Mouse (Mus musculus) left cerebral cortex, postnatal 25 days (tissue): ENCODE measurements around the gene Hif3a. TPM values are rescaled to one million over a fixed set of nuclear protein-coding genes. Genes with fewer than 3 reads are reported as not detected.

Source experiments
- DNase-seq, 2 experiments: peaks; one replicate each; pipeline ENCODE4 v3.0.0; 2022; ENCODE audit warnings: low spot score in 2 of 2, mixed read lengths in 1 of 2
- intact Hi-C: fragments of 180-260 bp; cut with DNase I; formaldehyde crosslinking; loops from one replicate; pipeline ENCODE4 v1.15.1; 2025
- total RNA-seq, 2 experiments: library from RNA; stranded (reverse); gene quantifications; 2 replicates each; pipeline ENCODE4 v1.2.3; 2021

Hif3a gene
- total RNA-seq, 2 experiments from 2014 or later = 5.3 to 8.5 TPM

GRCm38 (mm10) chr7:17026710-17027587, 35.3 kb downstream of the Hif3a start:
- peak in 1 of 2 experiments; percentile 81 for DNase-seq
- intact Hi-C loops = loop anchor here (1.0 kb wide), 2 partner anchors 10 to 33 kb away; no protein-coding TSS in a partner anchor

GRCm38 (mm10) chr7:17025896-17026622, 36.2 kb downstream of the Hif3a start:
- DNase-seq = peak in 1 of 2 experiments; percentile 39
- intact Hi-C loops = no loop called here

- intact Hi-C loops = no loop called here
- no peak for DNase-seq
These were observed 36.7 kb downstream of the Hif3a start for GRCm38 (mm10) chr7:17025505-17025894.

GRCm38 (mm10) chr7:17024814-17025504, 37.3 kb downstream of the Hif3a start:
- DNase-seq = peak in 1 of 2 experiments; percentile 8
- intact Hi-C loops = no loop called here

- intact Hi-C loops = no loop called here
- no peak for DNase-seq
These were observed 38.1 kb downstream of the Hif3a start for GRCm38 (mm10) chr7:17024141-17024540.

GRCm38 (mm10) chr7:17023701-17024100, 38.5 kb downstream of the Hif3a start:
- intact Hi-C loops = no loop called here

GRCm38 (mm10) chr7:17022176-17022575, 40.1 kb downstream of the Hif3a start:
- intact Hi-C loops = no loop called here
- DNase-seq = no peak

More at GRCm38 (mm10) chr7:17023701-17024100, 38.5 kb downstream of the Hif3a start:
- no peak for DNase-seq

GRCm38 (mm10) chr7:17019426-17020166, 42.6 kb downstream of the Hif3a start:
- intact Hi-C loops = no loop called here

GRCm38 (mm10) chr7:17017921-17018320, 44.3 kb downstream of the Hif3a start:
- intact Hi-C loops = loop anchor here (1.0 kb wide), 2 partner anchors 9 to 26 kb away; partner anchors contain the start of gene Ppp5c
- no peak for DNase-seq

More at GRCm38 (mm10) chr7:17019426-17020166, 42.6 kb downstream of the Hif3a start:
- DNase-seq = no peak

- intact Hi-C loops = loop anchor here (1.0 kb wide), 1 partner anchor 10 kb away; the partner anchor contains the start of gene Ppp5c
- peak; percentile 91 to 99 for DNase-seq
These were observed 45.2 kb downstream of the Hif3a start for GRCm38 (mm10) chr7:17017036-17017435.

GRCm38 (mm10) chr7:17015381-17015780, 46.8 kb downstream of the Hif3a start:
- no peak for DNase-seq
- intact Hi-C loops = no loop called here

GRCm38 (mm10) chr7:17011909-17012590, 50.2 kb downstream of the Hif3a start:
- intact Hi-C loops = no loop called here
- no peak for DNase-seq

GRCm38 (mm10) chr7:17010010-17010347, 52.2 kb downstream of the Hif3a start:
- intact Hi-C loops = no loop called here
- no peak for DNase-seq

GRCm38 (mm10) chr7:17009326-17010009, 52.8 kb downstream of the Hif3a start:
- no peak for DNase-seq
- intact Hi-C loops = no loop called here

- intact Hi-C loops = no loop called here
- no peak for DNase-seq
These were observed 54.9 kb downstream of the Hif3a start for GRCm38 (mm10) chr7:17007300-17007699.

GRCm38 (mm10) chr7:17004716-17005115, 57.5 kb downstream of the Hif3a start:
- no peak for DNase-seq
- intact Hi-C loops = no loop called here

- intact Hi-C loops = loop anchor here (2.0 kb wide), 1 partner anchor 49 kb away; no protein-coding TSS in a partner anchor
- peak in 1 of 2 experiments; percentile 41 for DNase-seq
These were observed 58.8 kb downstream of the Hif3a start for GRCm38 (mm10) chr7:17003230-17003960.
